Mouse (Mus musculus): ENCODE data around the gene Trpv6. TPM values are rescaled to one million over a fixed set of nuclear protein-coding genes. Genes with fewer than 3 reads are reported as not detected.

Gene Trpv6
- total RNA-seq, 2 experiments from 2014 or later, result not detected

DNA sequence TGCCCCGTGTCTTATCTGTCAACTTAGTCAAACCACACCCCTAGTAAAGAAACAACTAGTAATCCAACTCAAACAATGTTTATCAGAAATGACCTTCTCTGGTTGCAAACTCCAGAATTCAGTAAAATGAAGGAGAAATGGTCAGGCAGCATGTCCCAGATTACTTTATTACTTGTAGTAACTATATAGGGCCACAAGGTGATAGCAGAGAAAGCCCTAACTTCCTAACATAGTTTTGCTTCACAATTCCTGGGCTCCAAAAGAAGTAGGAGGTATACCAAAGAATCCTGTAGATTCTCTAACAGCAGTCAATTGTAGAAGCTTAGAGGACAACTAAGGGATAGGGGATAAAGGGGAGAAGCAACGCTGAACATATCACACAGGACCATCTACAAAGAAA, 5.4 kb downstream of the Trpv6 start:
- no peak for ATAC-seq (replicated peaks; ENCODE audit: low FRiP score, low TSS enrichment, poor library complexity, severe bottlenecking)

DNA sequence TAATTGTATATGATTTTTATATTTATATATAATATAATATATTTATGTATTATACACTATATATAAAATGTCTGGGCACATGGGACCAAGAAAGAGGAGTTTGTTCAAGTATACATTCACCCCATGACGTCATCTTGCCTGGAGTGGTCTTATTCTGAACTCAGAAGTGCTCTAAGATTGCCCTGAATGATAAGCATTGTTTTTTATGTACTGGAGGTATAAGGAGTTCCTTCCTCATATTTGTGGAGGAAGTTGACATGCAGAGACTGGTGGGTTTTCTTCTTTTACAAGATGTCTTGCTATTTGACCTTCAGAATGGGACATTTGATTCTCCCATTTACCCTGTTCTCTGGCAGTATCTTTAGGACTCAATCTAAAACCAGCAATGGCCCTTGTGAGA, 8.0 kb downstream of the Trpv6 start:
- no peak for ATAC-seq (replicated peaks; ENCODE audit: low FRiP score, low TSS enrichment, poor library complexity, severe bottlenecking)

GRCm38 (mm10) chr6:41622661-41623060, 13.5 kb downstream of the Trpv6 start:
- peak; percentile 59 for ATAC-seq (replicated peaks; ENCODE audit: low FRiP score, low TSS enrichment, poor library complexity, severe bottlenecking)

GRCm38 (mm10) chr6:41621241-41621990, 14.8 kb downstream of the Trpv6 start:
- no peak for ATAC-seq (replicated peaks; ENCODE audit: low FRiP score, low TSS enrichment, poor library complexity, severe bottlenecking)

DNA sequence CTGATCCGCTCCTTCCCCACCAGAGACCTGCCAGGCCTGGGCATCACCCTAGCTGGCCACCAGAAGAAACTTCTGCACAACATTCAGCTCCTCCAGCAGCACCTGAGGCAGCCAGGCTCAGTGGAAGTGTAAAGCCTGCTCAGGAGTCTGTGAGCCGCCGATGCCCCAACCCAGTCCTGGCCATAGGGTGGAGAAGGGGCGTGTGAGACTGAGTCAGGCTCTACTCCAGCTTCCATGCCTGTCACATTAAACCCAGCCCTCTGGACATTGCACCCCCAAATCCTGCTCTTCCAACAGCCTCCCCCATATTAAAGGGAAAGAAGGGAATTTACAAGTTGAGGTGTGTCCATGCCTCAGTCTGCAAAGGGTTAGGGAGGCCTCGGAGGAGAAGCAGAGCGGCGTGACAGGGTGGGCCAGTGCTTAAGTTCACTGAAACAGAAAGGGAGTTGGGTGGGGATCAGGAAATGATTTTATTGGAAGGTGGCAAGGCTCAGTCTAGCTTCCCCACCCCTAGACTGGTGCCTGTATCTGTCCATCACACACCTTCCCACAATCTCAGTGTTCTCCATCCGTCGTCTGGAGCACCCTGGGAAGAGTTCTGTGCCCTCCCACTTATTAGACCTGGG, 15.9 kb downstream of the Trpv6 start:
- ATAC-seq (replicated peaks; ENCODE audit: low FRiP score, low TSS enrichment, poor library complexity, severe bottlenecking), result no peak

DNA sequence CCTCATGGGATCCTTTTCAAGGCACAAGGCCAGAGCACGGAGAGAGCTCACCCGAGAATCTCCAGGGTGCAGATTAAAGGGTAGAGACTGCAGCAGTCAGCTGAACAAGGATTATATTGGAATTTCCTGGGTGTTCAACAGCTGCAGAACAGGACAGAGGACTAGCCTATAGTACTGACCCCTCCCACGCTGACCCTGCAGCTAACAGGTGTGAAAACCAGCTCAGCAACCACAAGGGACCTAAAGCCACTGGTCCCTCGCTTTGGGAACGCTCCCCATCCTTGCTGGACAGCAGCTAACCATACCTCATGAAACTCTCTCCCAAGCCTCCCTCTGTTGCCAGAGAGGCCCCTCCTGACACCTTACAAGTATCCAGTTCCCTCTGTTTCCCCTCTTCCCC, 28.6 kb downstream of the Trpv6 start:
- no peak for ATAC-seq (replicated peaks; ENCODE audit: low FRiP score, low TSS enrichment, poor library complexity, severe bottlenecking)

DNA sequence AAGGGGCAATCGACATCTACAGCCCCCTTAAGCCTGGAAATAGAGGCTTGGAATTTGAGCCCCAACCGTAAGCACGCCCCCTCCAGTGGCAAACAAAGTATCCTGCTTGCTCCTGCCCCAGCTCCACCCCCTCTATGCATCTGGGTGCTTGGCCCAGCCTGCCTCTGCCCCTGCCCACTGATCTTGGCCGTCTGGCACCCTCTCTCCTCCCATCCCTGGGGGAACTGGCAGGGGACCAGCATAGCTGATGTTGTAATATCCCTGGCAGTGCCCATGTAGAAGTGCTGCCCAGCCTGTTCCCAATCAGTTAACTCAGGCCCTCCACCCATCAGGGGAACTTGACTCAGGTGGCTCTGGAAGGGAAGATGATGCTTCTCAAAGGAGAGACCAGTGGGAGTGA, 30.0 kb downstream of the Trpv6 start:
- ATAC-seq (replicated peaks; ENCODE audit: low FRiP score, low TSS enrichment, poor library complexity, severe bottlenecking), result peak; percentile 43

- ATAC-seq (replicated peaks; ENCODE audit: low FRiP score, low TSS enrichment, poor library complexity, severe bottlenecking), result no peak
These were observed 30.5 kb downstream of the Trpv6 start for GRCm38 (mm10) chr6:41605794-41606104.

DNA sequence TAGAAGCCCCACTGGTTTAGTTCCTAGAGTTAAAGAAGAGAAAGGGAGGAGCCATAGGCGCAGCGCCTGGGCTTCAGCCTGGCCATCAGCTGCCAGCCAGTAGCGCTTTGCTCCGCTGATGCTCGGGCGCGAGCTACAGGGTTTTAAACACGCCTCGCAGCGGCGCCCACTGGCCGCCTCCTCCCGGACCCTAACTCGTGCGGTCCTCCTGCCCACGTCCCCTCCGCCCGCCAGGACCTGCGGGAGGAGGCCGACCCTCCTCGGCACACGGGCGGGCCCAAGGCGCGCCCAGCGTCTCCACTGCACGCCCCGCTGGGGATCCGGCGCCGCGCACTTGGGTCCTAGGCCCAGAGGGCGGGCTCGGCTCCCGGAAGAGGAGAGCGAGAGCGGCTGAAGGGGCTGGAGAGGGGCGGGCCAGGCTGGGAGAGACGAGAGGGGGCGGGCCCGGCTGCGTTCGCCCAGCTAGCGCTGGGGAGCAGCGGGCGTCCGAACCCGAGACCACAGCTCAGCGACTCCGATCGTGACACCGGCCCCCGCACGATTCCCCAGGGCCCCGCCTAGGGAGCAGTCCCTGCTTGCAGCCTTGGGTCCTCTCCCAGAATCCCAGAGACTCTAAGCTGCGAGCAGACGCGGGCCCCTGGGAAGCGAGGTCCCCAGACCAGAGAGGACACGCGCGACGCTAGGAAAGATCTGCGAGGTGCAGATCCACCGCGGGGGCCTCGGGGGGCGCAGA, 31.0 kb downstream of the Trpv6 start, which contains the start of gene Ephb6:
Ephb6 (plus strand) TSS at position 422 of the 733 bp plus-strand sequence.
- peak; percentile 91 for ATAC-seq (replicated peaks; ENCODE audit: low FRiP score, low TSS enrichment, poor library complexity, severe bottlenecking)

DNA sequence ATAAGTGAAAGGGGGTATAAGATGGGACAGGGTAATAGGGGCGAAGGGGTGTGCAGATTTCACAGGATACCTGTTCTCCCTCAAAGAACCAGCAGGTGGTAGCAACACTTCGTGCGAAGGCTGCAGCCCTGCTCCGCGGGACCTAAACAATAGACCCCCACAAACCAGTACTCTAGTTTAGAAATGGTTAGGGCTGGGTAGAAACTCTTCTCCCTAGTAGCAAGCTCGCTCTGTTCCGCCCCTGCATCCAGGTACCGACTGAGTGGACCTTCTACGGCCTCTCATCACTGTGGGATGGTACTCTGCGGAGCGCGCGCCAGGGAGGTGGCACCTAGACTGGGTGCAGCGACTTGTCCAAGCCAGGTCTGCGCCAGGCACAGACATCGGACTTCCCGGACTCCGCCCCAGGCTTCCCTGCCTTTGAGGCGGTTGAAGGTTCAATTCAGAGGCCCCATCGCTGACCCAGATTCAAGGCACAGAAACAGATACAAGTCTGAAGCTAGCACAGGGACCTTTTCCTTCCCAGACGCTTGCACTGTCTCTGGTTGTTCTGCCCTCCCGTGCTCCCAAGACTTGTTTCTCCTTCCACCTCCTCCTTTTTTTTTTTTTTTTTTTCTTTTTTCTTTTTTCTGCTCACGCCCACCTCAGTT, 31.7 kb downstream of the Trpv6 start:
- ATAC-seq (replicated peaks; ENCODE audit: low FRiP score, low TSS enrichment, poor library complexity, severe bottlenecking), result peak; percentile 78

- ATAC-seq (replicated peaks; ENCODE audit: low FRiP score, low TSS enrichment, poor library complexity, severe bottlenecking), result no peak
These were observed 54.0 kb downstream of the Trpv6 start for GRCm38 (mm10) chr6:41582189-41582588.

GRCm38 (mm10) chr6:41581295-41581694, 54.9 kb downstream of the Trpv6 start:
- no peak for ATAC-seq (replicated peaks; ENCODE audit: low FRiP score, low TSS enrichment, poor library complexity, severe bottlenecking)

GRCm38 (mm10) chr6:41577297-41577696, 58.9 kb downstream of the Trpv6 start:
- ATAC-seq (replicated peaks; ENCODE audit: low FRiP score, low TSS enrichment, poor library complexity, severe bottlenecking), result no peak

GRCm38 (mm10) chr6:41576526-41577097, 59.6 kb downstream of the Trpv6 start:
- ATAC-seq (replicated peaks; ENCODE audit: low FRiP score, low TSS enrichment, poor library complexity, severe bottlenecking), result no peak

Other genes starting within 250 kb of the Trpv6 start
- gene Gm5771, start 244.0 kb downstream of the Trpv6 start, total RNA-seq (2014; fragmentation: Nextera tagmentation), result not detected in 2 replicates
- not detected in 2 replicates for gene Gm5771, start 244.0 kb downstream of the Trpv6 start, total RNA-seq (2017)
- not detected in 2 replicates for gene Gm10334, start 190.3 kb downstream of the Trpv6 start, total RNA-seq (2014; fragmentation: Nextera tagmentation)
- gene Gm10334, start 190.3 kb downstream of the Trpv6 start, total RNA-seq (2017), result not detected in 2 replicates
- not detected in 2 replicates for gene Prss1, start 177.5 kb downstream of the Trpv6 start, total RNA-seq (2014; fragmentation: Nextera tagmentation)
- not detected in 2 replicates for gene Prss1, start 177.5 kb downstream of the Trpv6 start, total RNA-seq (2017)
- gene Prss2, start 114.6 kb downstream of the Trpv6 start, total RNA-seq (2014; fragmentation: Nextera tagmentation), result not detected in 2 replicates
- gene Prss2, start 114.6 kb downstream of the Trpv6 start, total RNA-seq (2017), result not detected in 2 replicates
- 1.5 and 12.2 TPM in 2 replicates for gene Ephb6, start 30.9 kb downstream of the Trpv6 start, total RNA-seq (2014; fragmentation: Nextera tagmentation)
- gene Ephb6, start 30.9 kb downstream of the Trpv6 start, total RNA-seq (2017), result 4.3 and 7.2 TPM in 2 replicates
- 0.82 and 1.5 TPM in 2 replicates for gene Trpv5, start 44.4 kb upstream of the Trpv6 start, total RNA-seq (2014; fragmentation: Nextera tagmentation)
- 1.0 TPM in 1 of 2 replicates, not detected in the other for gene Trpv5, start 44.4 kb upstream of the Trpv6 start, total RNA-seq (2017)
- not detected in 2 replicates for gene Llcfc1, start 48.0 kb upstream of the Trpv6 start, total RNA-seq (2014; fragmentation: Nextera tagmentation)
- not detected in 2 replicates for gene Llcfc1, start 48.0 kb upstream of the Trpv6 start, total RNA-seq (2017)
- 302 and 549 TPM in 2 replicates for gene Kel, start 67.9 kb upstream of the Trpv6 start, total RNA-seq (2014; fragmentation: Nextera tagmentation)
- gene Kel, start 67.9 kb upstream of the Trpv6 start, total RNA-seq (2017), result 63.8 and 132 TPM in 2 replicates
- gene Olfr459, start 138.8 kb upstream of the Trpv6 start, total RNA-seq (2014; fragmentation: Nextera tagmentation), result not detected in 2 replicates
- gene Olfr459, start 138.8 kb upstream of the Trpv6 start, total RNA-seq (2017), result not detected in 2 replicates
- not detected in 2 replicates for gene Pip, start 211.1 kb upstream of the Trpv6 start, total RNA-seq (2014; fragmentation: Nextera tagmentation)
- not detected in 2 replicates for gene Pip, start 211.1 kb upstream of the Trpv6 start, total RNA-seq (2017)
- gene Sval2, start 216.6 kb upstream of the Trpv6 start, total RNA-seq (2014; fragmentation: Nextera tagmentation), result not detected in 2 replicates
- not detected in 2 replicates for gene Sval2, start 216.6 kb upstream of the Trpv6 start, total RNA-seq (2017)

Measured in megakaryocyte-erythroid progenitor cell, adult 5-6 weeks (primary cell).